ENCODE assay signal across 10 mouse cellular contexts in genomic region chr3:96602704-96603084, GRCm38 (mm10). TPM values are rescaled to one million over a fixed set of nuclear protein-coding genes. Genes with fewer than 3 reads are reported as not detected.
A peak's percentile ranks its signal among the peaks of the same experiment; 100 is the strongest.
DNase-seq lines count a peak whose midpoint lies in the region; ATAC-seq and TF ChIP-seq lines count a peak whose summit lies in the region.
"Had no signal": no experiment of that assay in that cellular context is flagged by ENCODE, and none has a peak within 500 bp of the region (broad histone marks: within the 10 kb centered on the region; RNA-seq: fewer than 3 reads in every experiment).

No protein-coding gene starts in this region.

- peak overlapping the region; percentile 67 for H3K4me3 ChIP-seq in lung, embryonic 14.5 days (ENCODE audit: low read depth, low read length)
- H3K4me3 ChIP-seq in forebrain, embryonic 14.5 days (ENCODE audit: low read depth, low read length) = peak overlapping the region; percentile 82
- H3K4me3 ChIP-seq in limb, embryonic 15.5 days = peak overlapping the region; percentile 65
- peak overlapping the region; percentile 54 for H3K4me3 ChIP-seq in stomach, embryonic 14.5 days (ENCODE audit: low read depth, low read length)

- peak; percentile 34 for DNase-seq in lung, embryonic 14.5 days
- no peak for DNase-seq in lung, postnatal 4 days
- peak; percentile 19 for DNase-seq in forebrain, embryonic 14.5 days (ENCODE audit: low spot score)
- DNase-seq in ovary, postnatal 36 days (ENCODE audit: low spot score) = no peak
- no peak for DNase-seq in ovary, adult 18-20 months (ENCODE audit: low spot score)
- DNase-seq in cerebellum, adult 9-10 months = no peak
- DNase-seq: thymus, adult 2 months had no signal

- no peaks in the 10 kb centered on the region for H3K36me3 ChIP-seq in lung, embryonic 14.5 days (ENCODE audit: insufficient read depth)
- no peaks in the 10 kb centered on the region for H3K36me3 ChIP-seq in forebrain, embryonic 14.5 days (ENCODE audit: control insufficient read depth, insufficient read depth, low read length)
- H3K36me3 ChIP-seq in limb, embryonic 15.5 days = 0 out of 2 replicates have a peak, but pooled peaks cover 3% of the 10 kb centered on the region
- no peaks in the 10 kb centered on the region; the same call in 1 of the 2 replicates for H3K36me3 ChIP-seq in stomach, embryonic 14.5 days (ENCODE audit: control insufficient read depth, insufficient read depth, low read length)

- peak overlapping the region; percentile 97 for H3K27ac ChIP-seq in lung, embryonic 14.5 days (ENCODE audit: low read depth)
- H3K27ac ChIP-seq in forebrain, embryonic 14.5 days (ENCODE audit: low read depth, low read length) = peak overlapping the region; percentile 96
- H3K27ac ChIP-seq in limb, embryonic 15.5 days = peak overlapping the region; percentile 98
- H3K27ac ChIP-seq in stomach, embryonic 14.5 days (ENCODE audit: low read length) = peak overlapping the region; percentile 96; the same call in 1 of the 2 replicates

- 0 out of 2 replicates have a peak, but pooled peaks cover 13% of the 10 kb centered on the region for H3K27me3 ChIP-seq in lung, embryonic 14.5 days (ENCODE audit: insufficient read depth, low read length)
- H3K27me3 ChIP-seq in forebrain, embryonic 14.5 days (replicated peaks; ENCODE audit: control insufficient read depth, insufficient read depth, low read length) = no peaks in the 10 kb centered on the region
- H3K27me3 ChIP-seq in limb, embryonic 15.5 days = 0 out of 2 replicates have a peak, but pooled peaks cover 4% of the 10 kb centered on the region
- no peaks in the 10 kb centered on the region for H3K27me3 ChIP-seq in stomach, embryonic 14.5 days (ENCODE audit: control insufficient read depth, insufficient read depth, low read length)
- H3K27me3 ChIP-seq: Patski had no signal

- no peaks in the 10 kb centered on the region for H3K9me3 ChIP-seq in lung, embryonic 14.5 days (ENCODE audit: low read depth, low read length)
- H3K9me3 ChIP-seq in forebrain, embryonic 14.5 days (replicated peaks; ENCODE audit: control insufficient read depth, low read length) = no peaks in the 10 kb centered on the region
- no peaks in the 10 kb centered on the region for H3K9me3 ChIP-seq in limb, embryonic 15.5 days
- H3K9me3 ChIP-seq in stomach, embryonic 14.5 days (ENCODE audit: control insufficient read depth, low read depth, low read length) = no peaks in the 10 kb centered on the region

- ATAC-seq in lung, embryonic 14.5 days (ENCODE audit: insufficient read depth) = no peak
- no peak for ATAC-seq in forebrain, embryonic 14.5 days
- ATAC-seq in limb, embryonic 15.5 days (ENCODE audit: insufficient number of reproducible peaks, low FRiP score, low TSS enrichment, low read depth) = no peak
- ATAC-seq in stomach, embryonic 14.5 days (ENCODE audit: insufficient number of reproducible peaks, insufficient read depth, low FRiP score, low read depth) = no peak
- ATAC-seq: Patski had no signal

- WGBS in lung, embryonic 14.5 days = 18% methylated on average over 5 of the region's 5 CpGs
- WGBS in forebrain, embryonic 14.5 days = 36% methylated on average over 5 of the region's 5 CpGs
- WGBS in limb, embryonic 15.5 days = 35% methylated on average over 5 of the region's 5 CpGs
- WGBS in stomach, embryonic 14.5 days = 18% methylated on average over 5 of the region's 5 CpGs

- peak overlapping the region; percentile 67 for H3K4me2 ChIP-seq in lung, embryonic 14.5 days
- H3K4me2 ChIP-seq in forebrain, embryonic 14.5 days (ENCODE audit: low read length) = peak overlapping the region; percentile 69
- peak overlapping the region; percentile 58 for H3K4me2 ChIP-seq in limb, embryonic 15.5 days
- peak overlapping the region; percentile 60 for H3K4me2 ChIP-seq in stomach, embryonic 14.5 days (replicated peaks; ENCODE audit: low read depth, low read length)

- no peaks in the 10 kb centered on the region for H3K4me1 ChIP-seq in lung, embryonic 14.5 days (ENCODE audit: insufficient read depth)
- H3K4me1 ChIP-seq in forebrain, embryonic 14.5 days (ENCODE audit: control insufficient read depth, insufficient read depth, low read length) = peaks cover 49% of the 10 kb centered on the region
- peaks cover 48% of the 10 kb centered on the region for H3K4me1 ChIP-seq in limb, embryonic 15.5 days
- H3K4me1 ChIP-seq in stomach, embryonic 14.5 days (ENCODE audit: control insufficient read depth, insufficient read depth, low read length) = peaks cover 23% of the 10 kb centered on the region; the same call in 1 of the 2 replicates

- no peak for TF ChIP-seq CTCF in lung, embryonic 14.5 days (IDR thresholded peaks at IDR 0.05; ENCODE audit: low read depth)

- peak overlapping the region; percentile 82 for H3K9ac ChIP-seq in lung, embryonic 14.5 days
- peak overlapping the region; percentile 90 for H3K9ac ChIP-seq in forebrain, embryonic 14.5 days (ENCODE audit: low read length)
- H3K9ac ChIP-seq in limb, embryonic 15.5 days = 0 out of 2 replicates have a peak overlapping the region, but pooled peaks have one; percentile 79
- peak overlapping the region; percentile 88 for H3K9ac ChIP-seq in stomach, embryonic 14.5 days (replicated peaks; ENCODE audit: low read depth, low read length)

RNA-seq across cellular contexts. Expression of gene Lix1l, which starts 1.7 kb away (rescaled TPM):
- 7.9 and 8.3 TPM in 2 replicates for polyA plus RNA-seq in lung, embryonic 14.5 days (2014; fragmentation: Nextera tagmentation; extraction: Ambion mirVana)
- polyA plus RNA-seq in forebrain, embryonic 14.5 days (2014; fragmentation: Nextera tagmentation; extraction: Ambion mirVana) = 7.4 and 7.8 TPM in 2 replicates
- polyA plus RNA-seq in limb, embryonic 15.5 days (2015; fragmentation: Nextera tagmentation; extraction: Ambion mirVana) = 7.7 and 9.4 TPM in 2 replicates
- polyA plus RNA-seq in stomach, embryonic 14.5 days (2014; fragmentation: Nextera tagmentation; extraction: Ambion mirVana) = 10.6 TPM in 2 replicates

RNA-seq across cellular contexts. Expression of gene Ankrd34a, which starts 6.3 kb away (rescaled TPM):
- 2.0 and 2.5 TPM in 2 replicates for polyA plus RNA-seq in lung, embryonic 14.5 days (2014; fragmentation: Nextera tagmentation; extraction: Ambion mirVana)
- 11.8 and 14.9 TPM in 2 replicates for polyA plus RNA-seq in forebrain, embryonic 14.5 days (2014; fragmentation: Nextera tagmentation; extraction: Ambion mirVana)
- polyA plus RNA-seq in limb, embryonic 15.5 days (2015; fragmentation: Nextera tagmentation; extraction: Ambion mirVana) = 1.9 and 2.7 TPM in 2 replicates
- 2.9 and 3.4 TPM in 2 replicates for polyA plus RNA-seq in stomach, embryonic 14.5 days (2014; fragmentation: Nextera tagmentation; extraction: Ambion mirVana)

RNA-seq across cellular contexts. Expression of gene Polr3gl, which starts 8.7 kb away (rescaled TPM):
- polyA plus RNA-seq in lung, embryonic 14.5 days (2014; fragmentation: Nextera tagmentation; extraction: Ambion mirVana) = 17.8 and 22.9 TPM in 2 replicates
- polyA plus RNA-seq in forebrain, embryonic 14.5 days (2014; fragmentation: Nextera tagmentation; extraction: Ambion mirVana) = 8.0 and 8.2 TPM in 2 replicates
- 38.9 and 42.0 TPM in 2 replicates for polyA plus RNA-seq in limb, embryonic 15.5 days (2015; fragmentation: Nextera tagmentation; extraction: Ambion mirVana)
- 21.5 and 29.5 TPM in 2 replicates for polyA plus RNA-seq in stomach, embryonic 14.5 days (2014; fragmentation: Nextera tagmentation; extraction: Ambion mirVana)

RNA-seq across cellular contexts. Expression of gene Gm16253, which starts 25.9 kb away (rescaled TPM):
- polyA plus RNA-seq in lung, embryonic 14.5 days (2014; fragmentation: Nextera tagmentation; extraction: Ambion mirVana) = 0.89 and 1.2 TPM in 2 replicates
- polyA plus RNA-seq in forebrain, embryonic 14.5 days (2014; fragmentation: Nextera tagmentation; extraction: Ambion mirVana) = 0.45 TPM in 1 of 2 replicates, not detected in the other
- 0.82 and 1.2 TPM in 2 replicates for polyA plus RNA-seq in limb, embryonic 15.5 days (2015; fragmentation: Nextera tagmentation; extraction: Ambion mirVana)
- polyA plus RNA-seq in stomach, embryonic 14.5 days (2014; fragmentation: Nextera tagmentation; extraction: Ambion mirVana) = 0.69 and 1.9 TPM in 2 replicates
- polyA plus RNA-seq: thymus, adult 2 months had no signal

RNA-seq across cellular contexts. Expression of gene Rbm8a, which starts 27.0 kb away (rescaled TPM):
- polyA plus RNA-seq in lung, embryonic 14.5 days (2014; fragmentation: Nextera tagmentation; extraction: Ambion mirVana) = 163 TPM in 2 replicates
- 132 and 136 TPM in 2 replicates for polyA plus RNA-seq in forebrain, embryonic 14.5 days (2014; fragmentation: Nextera tagmentation; extraction: Ambion mirVana)
- polyA plus RNA-seq in limb, embryonic 15.5 days (2015; fragmentation: Nextera tagmentation; extraction: Ambion mirVana) = 102 and 120 TPM in 2 replicates
- 144 and 147 TPM in 2 replicates for polyA plus RNA-seq in stomach, embryonic 14.5 days (2014; fragmentation: Nextera tagmentation; extraction: Ambion mirVana)

Comparison
In these comparisons a context has a peak if more than half of its experiments do, and no peak if none do; other contexts are left out.
1. DNase-seq: peak in lung, embryonic 14.5 days (single experiment) and forebrain, embryonic 14.5 days (single experiment); none in lung, postnatal 4 days (0 of 2), ovary, postnatal 36 days (single experiment), ovary, adult 18-20 months (single experiment) and cerebellum, adult 9-10 months (single experiment).
2. Peak in every context shown above with its lines, with median percentiles within 50 percentile points of each other: H3K27ac ChIP-seq, H3K4me2 ChIP-seq, H3K4me3 ChIP-seq and H3K9ac ChIP-seq.